Mouse (Mus musculus) monocyte, adult 5-6 weeks (primary cell): ENCODE results near the gene Babam2. TPM values are rescaled to one million over a fixed set of nuclear protein-coding genes. Genes with fewer than 3 reads are reported as not detected.
"Not testable (repeated sequence)": the region's sequence is repeated elsewhere in the genome, so short reads cannot be mapped to it uniquely, and the experiment has no call there.

ENCODE experiments used
- ATAC-seq: fragments of 153-309, 156-312 bp; replicated peaks from 2 replicates; pipeline ENCODE4 v1.8.0; 2017; ENCODE audit warnings: mild to moderate bottlenecking; ENCODE audit not compliant: low TSS enrichment, insufficient number of reproducible peaks, severe bottlenecking, poor library complexity, low FRiP score
- total RNA-seq: library from RNA; stranded (forward); fragments of 200-1000, 200-491, 200-594 nt; gene quantifications from 3 replicates; pipeline ENCODE4 v1.2.3, GENCODE M21; 2017

Babam2 gene
- total RNA-seq, 1 experiment from 2014 or later = 35.1 TPM

DNA sequence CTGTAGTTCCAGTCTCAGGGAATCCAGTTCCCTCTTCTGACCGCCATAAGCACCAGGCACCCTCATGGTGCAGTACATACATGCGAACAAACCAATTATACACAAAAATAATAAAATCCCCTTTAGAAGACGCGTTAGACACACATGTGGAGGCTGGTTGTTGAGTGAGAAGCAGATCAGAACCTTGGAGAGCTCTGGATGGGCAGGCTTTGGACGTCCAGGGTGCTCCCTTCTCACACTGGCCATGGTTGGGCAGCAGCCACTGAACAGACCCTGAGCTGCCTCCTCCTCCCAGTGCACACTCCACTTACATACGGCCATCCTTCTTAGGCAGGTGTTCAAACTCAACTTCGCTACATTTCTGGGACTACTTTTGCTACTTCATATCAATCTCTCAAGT lies 117.6 kb downstream of the Babam2 start:
- no peak for ATAC-seq

DNA sequence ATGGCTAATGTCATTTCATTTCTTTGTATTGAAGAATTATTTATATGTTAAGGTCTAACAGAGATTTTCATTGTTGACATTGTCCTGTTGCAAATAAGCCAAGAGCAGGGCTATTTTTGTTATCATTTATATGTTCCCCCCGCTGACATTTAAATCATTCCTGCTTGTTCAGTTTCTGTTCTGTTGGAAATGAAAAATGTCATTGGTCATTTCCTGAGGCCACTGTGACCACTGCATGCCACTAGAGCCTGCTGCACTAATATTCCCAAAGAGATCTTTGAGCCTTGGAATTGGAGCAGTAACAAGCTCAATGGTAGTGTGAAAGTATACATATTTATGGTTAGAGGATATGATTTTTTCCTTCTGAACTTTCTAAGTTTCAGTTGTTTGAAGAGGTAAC lies 118.6 kb downstream of the Babam2 start:
- ATAC-seq = no peak

DNA sequence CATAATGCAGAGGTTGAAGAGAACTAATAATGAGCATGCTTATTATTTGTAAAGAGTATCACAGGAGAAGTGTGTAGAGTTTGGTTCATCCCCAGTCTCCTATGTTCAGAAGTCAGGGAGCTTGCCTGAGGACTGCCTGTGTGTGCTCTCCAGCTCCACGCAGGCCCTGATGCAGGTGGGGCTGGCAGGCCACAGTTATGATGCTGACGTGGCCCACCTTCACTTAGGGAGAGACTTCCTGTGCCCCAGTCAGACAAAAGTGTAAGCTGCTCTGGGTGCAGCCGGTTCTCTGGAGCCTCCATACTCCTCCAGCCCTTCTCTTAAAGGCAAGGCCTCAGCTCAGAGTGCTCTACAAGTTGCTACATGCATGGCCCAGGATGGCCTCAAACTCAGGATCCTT lies 123.3 kb downstream of the Babam2 start:
- no peak for ATAC-seq

DNA sequence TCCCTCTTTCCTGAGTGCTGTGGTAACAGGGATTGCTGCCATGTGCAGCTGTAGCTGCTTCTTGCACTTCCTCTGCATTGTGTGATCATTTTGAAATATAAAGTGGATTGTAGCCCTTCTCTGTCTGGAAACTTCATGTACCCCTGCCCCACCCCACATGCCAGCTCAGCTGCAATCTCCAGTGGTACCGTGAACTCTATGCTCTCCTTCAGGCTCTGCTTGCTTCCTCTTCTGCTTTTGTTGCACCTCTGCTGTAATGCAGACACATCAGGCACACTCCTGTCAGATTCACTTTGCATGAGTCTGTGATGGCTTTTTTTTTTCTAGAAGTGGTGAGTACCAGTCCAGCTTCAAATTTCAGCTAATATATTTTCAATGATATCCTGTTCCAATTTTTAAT lies 123.7 kb downstream of the Babam2 start:
- 0 out of 2 replicates have a peak, but pooled peaks have one; percentile 40 for ATAC-seq

DNA sequence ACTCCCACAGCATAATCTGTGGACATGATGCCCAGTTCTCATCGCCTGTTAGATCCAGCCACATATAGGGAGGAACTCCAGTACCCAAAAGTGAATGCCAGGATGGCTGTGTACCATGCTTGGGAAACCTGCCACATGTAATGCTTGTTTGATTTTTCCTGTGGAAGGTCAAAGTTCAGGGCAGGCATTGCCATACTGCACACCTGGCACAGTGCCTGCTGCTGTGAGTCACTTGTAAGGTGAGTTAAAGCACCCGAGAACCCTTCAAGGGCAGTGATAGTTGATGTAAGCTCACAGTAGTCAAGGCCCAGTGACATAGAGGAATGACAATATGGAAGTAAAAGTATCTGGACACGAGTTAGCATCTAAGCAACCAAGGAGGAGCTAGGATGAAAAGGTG lies 126.2 kb downstream of the Babam2 start:
- ATAC-seq = no peak

DNA sequence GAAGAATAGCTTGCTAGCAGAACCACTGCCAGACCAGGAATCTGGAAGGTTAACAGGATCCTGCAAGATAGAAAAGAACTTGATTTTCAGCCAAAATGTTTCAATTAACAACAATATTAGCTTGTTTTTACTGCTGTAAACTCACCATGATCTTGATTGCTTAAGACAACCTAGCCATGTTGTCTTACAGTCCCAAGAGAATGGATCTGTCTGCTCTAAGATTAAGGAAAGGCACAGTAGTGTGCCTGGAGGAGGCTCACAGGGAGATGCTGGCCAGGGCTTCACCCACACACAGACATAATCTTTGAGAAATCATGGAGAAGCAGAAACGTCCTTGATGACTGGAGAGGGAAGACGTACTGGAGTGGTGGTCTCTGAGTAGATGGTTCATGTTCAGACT lies 126.6 kb downstream of the Babam2 start:
- no peak for ATAC-seq

DNA sequence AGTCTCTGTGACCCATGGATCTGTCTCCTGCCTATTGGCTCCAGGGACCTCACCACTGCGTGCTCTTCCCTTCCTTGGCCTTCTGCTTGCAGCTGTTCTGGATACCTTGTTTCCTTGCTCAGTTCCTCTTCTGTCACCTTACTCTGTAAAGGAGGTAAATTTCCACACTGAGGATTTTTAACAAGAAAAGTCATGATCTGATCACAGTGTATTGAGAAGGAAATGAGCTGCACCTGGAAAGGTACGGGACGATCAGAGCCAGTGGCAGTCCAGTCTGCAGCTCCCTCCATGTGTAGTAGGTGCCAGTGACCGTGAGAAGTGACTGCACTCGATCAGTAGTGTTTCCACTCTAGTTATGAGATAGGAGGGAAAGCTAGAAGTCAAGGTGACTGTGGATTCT lies 129.8 kb downstream of the Babam2 start:
- no peak for ATAC-seq

DNA sequence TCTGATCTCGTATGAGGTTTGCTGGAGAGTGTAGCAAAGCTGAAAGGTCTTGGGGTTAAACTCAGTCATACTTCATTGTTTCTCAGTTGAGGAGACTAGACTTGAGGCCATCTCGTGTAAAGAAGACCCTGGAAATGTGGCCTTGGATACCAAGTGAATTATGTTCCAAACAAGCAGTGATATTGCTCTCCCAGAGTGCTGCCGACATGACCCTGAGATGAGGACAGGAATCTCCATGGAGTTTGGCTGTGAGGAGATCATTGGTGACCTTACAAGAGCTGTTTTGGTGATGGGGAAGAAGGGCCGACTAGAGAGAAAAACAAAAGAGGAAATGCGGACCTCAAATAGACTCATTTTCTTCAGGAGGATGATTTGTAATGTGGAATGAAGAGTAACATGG lies 130.4 kb downstream of the Babam2 start:
- ATAC-seq = no peak

DNA sequence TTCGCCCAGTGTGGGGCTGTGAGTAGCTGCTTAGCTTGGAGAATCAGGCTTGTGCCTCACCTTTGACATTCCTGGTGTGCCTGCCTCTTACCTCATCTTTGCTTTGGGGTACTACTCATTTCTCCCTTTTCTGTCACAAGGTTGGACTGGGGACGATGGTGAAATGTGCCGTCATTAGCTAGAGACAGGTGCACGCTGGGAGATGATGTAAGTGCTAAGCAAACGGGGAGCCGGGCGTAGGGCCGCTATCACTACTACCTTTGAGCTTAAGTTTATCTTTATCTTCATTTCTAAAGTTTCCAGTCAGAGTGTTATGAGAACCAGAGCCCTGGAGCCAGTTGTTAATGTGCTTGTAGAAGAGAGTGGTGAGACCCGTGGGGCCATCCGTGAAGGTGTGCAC lies 131.3 kb downstream of the Babam2 start:
- no peak for ATAC-seq

DNA sequence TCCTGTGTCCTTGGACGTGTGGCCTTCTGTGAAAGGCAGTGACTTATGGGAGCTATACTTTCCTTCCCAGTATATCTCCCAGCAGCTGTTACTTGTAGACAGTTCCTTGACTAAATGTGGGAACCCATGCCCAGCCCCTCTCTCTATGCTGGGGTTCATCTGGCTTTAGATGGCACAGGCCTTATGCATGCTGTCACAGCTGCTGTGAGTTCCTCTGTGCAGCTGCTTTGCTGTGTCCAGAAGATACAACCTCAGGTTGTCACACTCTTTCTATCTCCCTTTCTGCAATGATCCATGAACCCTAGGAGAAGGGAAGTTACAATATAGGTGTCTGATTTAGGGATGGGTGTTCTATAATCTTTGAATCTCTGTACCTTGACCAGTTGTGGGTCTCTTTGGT lies 132.1 kb downstream of the Babam2 start:
- ATAC-seq = no peak

DNA sequence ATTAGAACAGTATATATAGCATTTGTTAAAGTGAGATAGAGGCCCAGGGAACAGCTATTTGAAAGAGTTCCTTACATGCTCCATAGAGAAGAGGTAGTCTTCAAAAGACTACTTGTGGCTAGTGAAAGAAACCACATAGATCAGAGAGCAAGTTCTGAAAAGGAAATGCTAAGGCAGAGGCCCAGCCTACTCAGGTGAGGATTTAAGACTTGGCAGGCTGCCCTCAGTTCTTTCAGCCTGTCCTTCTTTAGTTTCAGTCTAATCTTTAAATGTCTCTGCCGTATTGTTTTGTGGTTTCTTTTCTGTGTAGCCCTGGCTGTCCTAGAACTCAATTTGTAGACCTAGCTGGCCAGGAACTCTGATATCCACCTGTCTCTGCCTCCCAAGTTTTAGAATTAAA lies 134.1 kb downstream of the Babam2 start:
- ATAC-seq = no peak

DNA sequence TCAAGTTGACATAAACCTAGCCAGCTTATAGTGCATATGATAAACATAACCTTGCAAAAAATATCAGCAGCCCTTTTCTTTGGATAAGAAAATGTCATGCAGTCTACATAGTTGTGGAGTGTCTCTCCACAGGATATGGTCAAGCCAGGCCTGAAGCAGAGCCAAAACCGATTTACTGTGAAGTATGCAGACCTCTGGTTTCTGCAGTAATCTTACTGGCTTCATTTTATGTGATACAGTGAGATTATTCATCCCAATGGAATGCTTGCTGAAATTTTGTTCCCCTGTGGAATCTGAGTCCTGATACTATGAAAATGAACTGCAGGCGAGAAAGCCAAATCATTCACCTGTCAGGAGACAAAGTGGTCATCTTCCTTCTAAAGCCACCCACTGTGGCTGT lies 138.2 kb downstream of the Babam2 start:
- ATAC-seq = no peak

DNA sequence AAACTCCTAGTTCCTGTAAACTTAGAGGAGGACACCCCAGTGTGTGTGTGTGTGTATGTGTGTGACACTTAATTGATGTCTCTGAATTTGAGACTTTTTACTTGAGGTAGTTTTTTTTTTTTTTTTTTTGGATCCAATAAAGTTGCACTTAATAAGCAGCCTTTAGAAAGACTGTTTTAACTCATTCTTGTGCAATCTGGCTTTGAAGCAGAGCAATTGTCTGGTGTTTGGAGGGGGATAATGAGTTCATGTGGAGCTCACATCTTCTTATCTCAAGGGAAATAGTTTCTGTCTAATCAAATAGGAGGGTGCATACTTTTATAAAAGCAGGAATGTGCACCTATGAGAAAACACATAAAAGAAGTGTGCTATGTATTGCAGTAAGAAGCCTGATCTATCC lies 142.5 kb downstream of the Babam2 start:
- no peak for ATAC-seq

DNA sequence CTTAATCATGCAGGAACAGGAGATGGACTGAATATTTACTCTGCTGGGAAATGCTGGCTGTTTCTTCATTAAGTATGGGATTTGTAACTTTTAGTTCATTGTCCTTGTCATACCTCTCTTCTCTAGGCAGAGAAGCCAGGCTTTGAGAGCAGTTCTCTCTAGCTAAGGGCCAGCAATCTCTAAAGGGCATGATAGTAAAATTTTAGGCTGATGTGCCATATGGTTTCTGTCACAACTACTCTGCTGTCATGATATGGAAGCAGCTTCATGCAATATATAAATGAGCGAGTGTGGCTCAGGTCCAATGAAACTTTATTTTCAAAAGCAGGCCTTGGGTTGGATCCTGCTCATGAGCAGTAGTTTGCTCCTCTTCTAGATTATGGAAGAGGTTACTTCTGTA lies 142.9 kb downstream of the Babam2 start:
- ATAC-seq = no peak

DNA sequence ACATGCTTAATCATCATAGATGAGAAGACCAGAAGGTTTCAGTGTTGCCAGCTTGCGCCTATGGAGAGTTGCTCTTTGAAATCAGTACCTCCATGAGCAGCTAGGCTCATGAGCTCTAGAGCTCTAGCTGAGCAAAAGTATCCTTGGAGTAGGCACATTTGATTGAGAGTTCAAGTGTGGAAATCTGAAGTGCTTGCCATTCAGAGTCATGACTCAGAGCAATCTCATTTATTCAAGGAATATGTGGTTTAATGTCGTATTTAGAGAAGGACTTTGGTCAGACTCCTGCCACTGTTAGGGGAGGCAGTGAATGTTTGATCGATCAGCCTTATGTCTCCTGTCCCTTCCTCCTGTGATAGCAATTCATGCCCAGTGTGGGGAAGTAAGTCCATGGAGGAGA lies 147.4 kb downstream of the Babam2 start:
- ATAC-seq = no peak

DNA sequence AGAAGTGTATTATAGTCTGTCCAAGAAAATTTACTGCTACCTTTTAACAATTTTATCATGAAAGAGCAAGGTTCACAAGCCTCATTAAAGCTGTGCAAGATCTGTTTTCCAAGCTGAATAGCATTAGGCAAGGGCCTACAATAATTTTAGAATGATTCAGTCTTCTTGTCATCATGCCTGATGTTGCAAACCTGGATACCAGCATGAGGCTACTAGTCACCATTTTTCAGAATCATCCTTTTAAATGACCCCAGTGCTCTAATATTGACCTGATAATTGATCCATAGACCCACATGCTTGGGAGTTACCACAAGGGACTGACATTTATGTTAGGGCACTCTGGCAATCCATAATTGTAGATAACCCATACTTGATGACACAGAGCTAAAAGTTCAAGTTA lies 149.5 kb downstream of the Babam2 start:
- ATAC-seq = no peak

DNA sequence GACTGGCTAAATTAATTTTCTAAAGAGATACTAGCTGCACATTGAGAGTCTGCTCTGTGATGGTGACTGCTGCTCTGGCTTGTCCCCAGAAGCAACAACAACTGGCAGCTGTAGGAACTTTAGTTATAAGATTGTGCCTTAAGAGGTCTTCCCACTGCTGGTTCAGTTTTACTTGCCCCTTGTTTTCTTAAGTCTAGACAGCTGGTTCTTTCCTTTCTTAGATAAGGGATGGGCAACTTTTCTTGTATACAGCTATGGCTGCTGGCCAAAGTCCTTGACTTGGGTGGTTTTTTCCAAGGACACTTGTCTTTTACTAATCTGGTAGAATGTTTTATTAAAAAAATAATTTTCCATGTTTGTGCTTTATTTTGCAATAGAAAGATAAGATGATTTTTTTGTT lies 151.5 kb downstream of the Babam2 start:
- ATAC-seq = no peak

DNA sequence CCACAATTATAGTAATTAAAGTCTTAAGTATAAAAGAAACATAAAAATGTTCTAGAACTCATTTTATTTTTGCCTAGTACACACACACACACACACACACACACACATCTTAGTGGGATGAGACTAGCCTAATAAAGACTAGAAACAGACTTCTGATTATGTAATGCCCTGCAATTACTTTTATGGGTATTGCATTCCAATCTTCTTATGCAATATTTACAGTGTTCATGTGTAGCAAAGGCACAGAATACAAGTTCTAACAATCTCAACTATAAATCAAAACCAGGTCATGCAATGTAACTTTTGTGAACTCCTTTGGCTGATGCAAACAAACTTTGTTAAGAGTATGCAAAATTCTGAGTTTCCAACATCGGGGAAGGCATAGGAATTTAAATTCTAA lies 155.3 kb downstream of the Babam2 start:
- no peak for ATAC-seq

DNA sequence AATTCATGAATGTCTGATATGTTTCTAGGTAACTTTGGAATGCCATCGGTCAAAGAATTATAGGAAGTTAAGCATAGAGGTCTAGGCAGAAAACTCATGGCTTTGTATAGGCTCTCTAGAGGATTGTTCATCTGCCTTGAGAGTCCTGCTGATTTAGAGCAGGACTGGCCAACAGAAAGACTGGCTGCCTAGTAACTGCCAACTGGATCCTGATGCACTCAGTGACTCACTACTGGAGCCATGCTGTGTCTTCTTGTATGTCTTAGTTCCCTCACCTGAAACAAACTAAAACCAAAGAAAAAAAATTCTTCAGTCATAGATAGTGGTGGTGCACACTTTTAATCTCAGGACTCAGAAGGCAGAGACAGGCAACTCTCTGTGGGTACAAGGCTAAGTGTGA lies 156.3 kb downstream of the Babam2 start:
- no peak for ATAC-seq

DNA sequence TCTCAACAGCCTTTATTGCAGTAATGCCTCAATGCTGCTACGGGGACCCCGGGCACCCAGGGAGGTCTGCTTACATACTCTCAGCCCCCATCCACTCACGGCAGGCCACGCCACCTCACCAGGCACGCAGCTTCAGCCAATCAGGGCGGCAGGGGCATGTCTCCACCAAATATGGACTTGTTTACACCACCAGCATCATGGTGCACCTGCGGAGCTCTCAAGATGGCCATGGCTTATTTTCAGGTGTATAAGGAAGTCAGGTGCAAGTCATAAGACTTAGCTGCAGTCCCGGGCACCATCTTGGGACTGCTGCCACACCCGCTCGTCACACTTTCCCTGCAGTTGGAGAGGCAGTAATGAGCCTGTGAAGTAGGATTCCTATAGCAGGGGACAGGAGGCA lies 161.4 kb downstream of the Babam2 start:
- not testable (repeated sequence) for ATAC-seq

DNA sequence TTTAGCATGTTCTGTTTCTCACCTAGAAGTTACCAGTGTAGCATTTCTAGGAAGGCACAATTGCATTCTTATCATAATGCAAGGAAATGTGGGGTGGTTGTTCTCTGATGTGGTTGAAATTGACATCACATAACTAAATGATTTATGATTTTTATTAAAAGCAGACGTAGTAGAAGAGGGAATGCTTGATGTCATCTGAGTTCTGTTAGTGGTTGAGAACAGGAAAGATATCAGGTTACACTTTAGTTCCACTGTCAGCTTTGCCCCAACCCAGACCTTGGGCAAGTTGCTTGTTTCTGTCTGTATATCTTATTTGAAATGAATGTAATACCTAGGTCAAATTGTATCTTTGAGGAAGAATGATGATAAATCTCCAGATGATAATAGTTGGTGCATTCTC lies 162.9 kb downstream of the Babam2 start:
- no peak for ATAC-seq
